Mouse (Mus musculus): ENCODE measurements at regions not wholly inside any gene's neighbourhood (a gene's known extent, or its start where the extent isn't known, plus 50 kb on each side); places are given as distances from the start of the nearest gene placed in this dataset.

DNA sequence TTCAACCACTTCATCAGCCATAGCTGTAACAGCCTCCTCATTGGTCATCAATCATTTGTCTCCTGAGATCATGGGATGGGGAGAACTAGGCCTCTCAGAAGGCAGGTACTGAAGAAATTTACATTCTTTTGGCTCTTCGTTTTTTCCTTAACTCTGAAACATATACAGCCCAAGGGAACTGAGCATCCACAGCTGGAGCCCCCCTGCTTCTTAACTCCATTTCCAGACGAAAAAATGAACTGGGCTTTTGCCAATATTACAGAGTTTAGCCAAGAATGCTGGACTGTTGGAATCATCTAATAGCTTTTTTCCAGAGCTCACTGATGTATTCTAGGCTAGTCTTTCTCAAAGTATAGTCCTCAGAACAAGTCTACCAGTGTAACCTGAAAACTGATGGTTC is 57.3 kb upstream of the Tmem164 start:
- H3K27ac ChIP-seq (ENCODE audit: low read depth), result no peak overlapping the region
- no peaks in the 10 kb centered on the region; the same call in 1 of the 2 replicates for H3K27me3 ChIP-seq (ENCODE audit: insufficient read depth, low read length)
- ATAC-seq (no peak), DNase-seq (no peak)
- TF ChIP-seq EP300 (IDR thresholded peaks at IDR 0.05; ENCODE audit: low read depth) (no peak), CTCF (IDR thresholded peaks at IDR 0.05; ENCODE audit: low read depth) (no peak)
- no peaks in the 10 kb centered on the region for H3K4me1 ChIP-seq (ENCODE audit: insufficient read depth)
- H3K4me2 ChIP-seq (ENCODE audit: low read depth, low read length), result no peak overlapping the region
- H3K4me3 ChIP-seq (ENCODE audit: low read depth, low read length), result no peak overlapping the region
- no peak overlapping the region for H3K9ac ChIP-seq (replicated peaks)
- no peaks in the 10 kb centered on the region for H3K36me3 ChIP-seq (replicated peaks; ENCODE audit: insufficient read depth, low read length)
- 51% methylated on average over 2 of the region's 2 CpGs for WGBS (ENCODE audit: insufficient replicate concordance)
- no peaks in the 10 kb centered on the region for H3K9me3 ChIP-seq (ENCODE audit: low read length)
